Mouse (Mus musculus): ENCODE data around the gene Hic2.
A peak's percentile ranks its signal among the peaks of the same experiment; 100 is the strongest.

The Hic2 gene

DNA sequence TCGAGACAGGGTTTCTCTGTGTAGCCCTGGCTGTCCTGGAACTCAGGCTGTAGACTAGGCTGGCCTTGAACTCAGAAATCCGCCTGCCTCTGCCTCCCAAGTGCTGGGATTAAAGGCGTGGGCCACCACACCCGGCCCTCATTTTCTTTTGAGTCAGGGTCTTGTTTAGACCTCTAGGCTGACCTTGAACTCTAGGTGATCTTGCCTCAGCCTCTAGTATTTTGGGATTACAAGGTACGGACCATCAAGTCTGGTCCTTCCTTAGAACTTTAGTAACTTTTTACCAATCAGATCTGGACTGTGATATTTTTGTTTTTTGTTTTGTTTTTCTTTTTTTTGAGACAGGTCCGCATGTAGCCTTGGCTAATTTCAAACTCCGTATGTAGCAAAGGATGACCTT is 42.3 kb downstream of the Hic2 start, which contains the start of gene Tmem191c:
Gene Tmem191c (plus strand): TSS at position 357 of the 400 bp plus-strand sequence.
- DNase-seq (ENCODE audit: low spot score in 2 of 2): no peak

GRCm38 (mm10) chr16:17276164-17277151 is 43.1 kb downstream of the Hic2 start:
- peak; percentile 93 to 94 for DNase-seq (ENCODE audit: low spot score in 2 of 2)

DNA sequence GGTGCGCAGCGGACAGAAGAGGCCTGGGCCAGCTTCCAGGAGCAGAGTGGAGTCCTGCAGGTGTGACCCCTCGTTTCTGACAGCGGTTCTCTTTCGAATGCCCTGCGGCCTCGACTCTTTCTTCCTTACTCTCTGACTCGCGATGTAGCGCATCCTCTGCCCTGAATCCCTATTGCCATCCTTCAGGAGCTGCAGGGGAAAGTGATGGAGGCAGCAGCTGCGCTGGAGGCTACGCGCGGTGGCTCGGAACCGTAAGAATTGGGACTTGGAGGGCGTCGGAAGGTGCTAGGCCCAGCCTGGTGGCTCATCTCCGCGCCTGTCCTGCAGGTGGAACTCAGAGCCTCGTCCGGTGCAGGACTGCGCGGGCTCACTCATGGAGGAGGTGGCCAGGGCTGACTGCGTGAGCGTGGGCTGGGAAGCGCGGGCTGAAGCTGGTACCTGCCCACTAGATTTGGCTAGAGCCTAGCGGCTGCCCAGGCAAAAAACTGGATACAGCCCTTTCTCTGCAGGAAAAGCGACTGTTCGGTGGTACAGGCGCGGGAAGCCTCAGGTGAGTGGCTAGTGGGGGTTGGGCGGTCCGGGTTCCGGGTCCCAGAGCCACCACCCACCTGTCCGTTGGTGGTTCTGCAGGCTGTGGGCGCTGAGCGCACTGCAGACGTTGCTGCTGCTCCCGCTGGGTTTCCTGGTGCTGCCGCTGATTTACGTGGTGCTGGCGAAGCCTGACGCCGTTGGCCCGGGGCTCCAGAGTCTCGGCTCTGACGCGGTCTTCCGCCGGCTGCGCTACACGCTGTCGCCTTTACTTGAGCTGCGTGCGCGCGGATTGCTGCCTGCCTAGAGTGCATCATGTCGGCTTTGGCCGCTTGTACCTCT is 44.2 kb downstream of the Hic2 start:
- DNase-seq (ENCODE audit: low spot score in 2 of 2): peak; percentile 69 to 77

DNA sequence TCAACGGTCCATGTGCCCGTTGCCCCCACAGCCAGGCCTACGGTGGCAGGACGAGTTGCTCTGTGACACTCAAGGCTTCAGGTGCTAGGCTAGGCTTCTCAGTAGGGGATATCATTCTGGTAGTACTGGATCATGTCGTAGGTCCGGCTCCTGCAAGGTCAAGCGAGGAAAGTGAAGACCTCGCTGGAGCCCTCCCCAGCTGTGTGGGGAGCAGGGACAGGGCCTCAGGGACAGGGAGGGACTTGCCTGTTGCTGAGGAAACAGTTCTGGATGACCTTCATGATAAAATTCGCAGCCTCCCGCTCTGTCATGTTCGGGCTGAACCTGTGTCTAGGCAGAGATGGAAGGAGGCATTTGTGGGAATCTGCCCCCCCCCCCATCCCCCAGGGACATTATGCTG is 47.1 kb downstream of the Hic2 start:
- DNase-seq (ENCODE audit: low spot score in 2 of 2): no peak

GRCm38 (mm10) chr16:17283151-17283550 is 49.8 kb downstream of the Hic2 start:
- DNase-seq (ENCODE audit: low spot score in 2 of 2): no peak

DNA sequence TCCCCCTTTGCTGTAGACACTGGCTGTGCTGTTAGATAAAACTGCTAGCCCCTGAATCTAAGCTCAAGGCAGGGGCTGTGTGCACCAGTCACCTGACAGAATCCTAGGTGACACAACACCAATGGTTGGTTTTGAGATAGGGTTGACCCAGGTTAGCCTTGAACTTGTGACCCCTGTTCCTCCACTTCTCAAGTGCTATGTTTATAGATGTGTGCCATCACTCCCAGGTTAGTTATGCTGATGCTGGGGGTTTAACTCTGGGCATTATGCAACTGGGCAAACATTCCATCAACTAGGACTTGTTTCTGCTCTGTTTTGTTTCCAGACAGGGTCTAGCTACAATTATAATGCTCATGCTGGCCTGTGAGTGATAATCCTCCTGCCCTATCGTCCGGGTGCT is 53.7 kb downstream of the Hic2 start:
- no peak for DNase-seq (ENCODE audit: low spot score in 2 of 2)

DNA sequence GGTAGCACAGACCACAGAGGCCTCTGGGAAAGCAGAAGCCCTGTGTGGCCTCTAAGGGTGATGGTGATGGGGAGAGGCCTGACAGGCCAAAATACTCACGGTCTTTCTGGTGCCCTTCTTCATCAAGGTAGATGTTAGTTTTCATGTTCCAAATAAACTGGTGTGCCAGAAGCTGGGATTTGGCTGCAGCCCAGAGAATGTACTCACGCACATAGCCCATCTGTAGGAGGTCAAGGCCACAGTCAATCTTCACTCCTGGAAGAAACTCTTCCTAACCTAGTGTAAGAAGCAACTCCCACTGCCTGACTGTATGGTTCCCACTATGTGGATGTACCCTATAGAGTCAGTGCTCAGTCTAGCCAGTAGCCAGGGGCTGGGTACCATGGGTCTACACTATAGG is 57.6 kb downstream of the Hic2 start:
- DNase-seq (ENCODE audit: low spot score in 2 of 2): no peak

- peak; percentile 50 to 55 for DNase-seq (ENCODE audit: low spot score in 2 of 2)
Measured at GRCm38 (mm10) chr16:17292751-17293150, 59.4 kb downstream of the Hic2 start.

- DNase-seq (ENCODE audit: low spot score in 2 of 2): no peak
Measured at GRCm38 (mm10) chr16:17300818-17301217, 67.4 kb downstream of the Hic2 start.

GRCm38 (mm10) chr16:17303521-17304245 is 70.3 kb downstream of the Hic2 start:
- no peak for DNase-seq (ENCODE audit: low spot score in 2 of 2)

GRCm38 (mm10) chr16:17307461-17307860 is 74.1 kb downstream of the Hic2 start:
- DNase-seq (ENCODE audit: low spot score in 2 of 2): no peak

GRCm38 (mm10) chr16:17309036-17309435 is 75.7 kb downstream of the Hic2 start:
- no peak for DNase-seq (ENCODE audit: low spot score in 2 of 2)

GRCm38 (mm10) chr16:17312531-17312930 is 79.2 kb downstream of the Hic2 start:
- no peak for DNase-seq (ENCODE audit: low spot score in 2 of 2)

All from frontal cortex, postnatal 36 days (tissue).